In the genomic region with DNA sequence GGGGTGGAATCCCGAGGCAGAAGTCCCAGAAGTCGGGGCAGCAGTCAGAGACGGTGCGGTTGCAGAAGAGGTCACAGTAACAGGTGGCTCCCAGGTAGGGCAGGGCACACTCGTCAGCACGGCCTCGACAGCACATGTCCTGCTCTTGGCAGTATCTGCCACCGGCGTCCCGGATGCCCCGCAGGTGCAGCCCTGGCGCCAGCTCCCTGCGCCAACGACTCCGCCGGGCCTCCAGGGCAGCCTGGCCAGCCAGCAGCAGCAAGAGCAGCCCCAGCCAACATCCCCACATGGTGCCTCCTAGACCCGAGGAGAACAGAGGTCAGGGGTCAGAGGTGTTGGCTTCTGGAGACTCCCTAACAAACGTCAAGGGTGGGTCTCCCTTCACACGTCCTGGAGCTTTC, we compare ENCODE assay signal across 8 mouse cellular contexts. TPM values are rescaled to one million over a fixed set of nuclear protein-coding genes. Genes with fewer than 3 reads are reported as not detected.
DNase-seq lines count a peak whose midpoint lies in the region; ATAC-seq and TF ChIP-seq lines count a peak whose summit lies in the region.

No protein-coding gene starts in this region.

- peak overlapping the region; percentile 72 for H3K27ac ChIP-seq in forebrain, embryonic 10.5 days
- H3K27ac ChIP-seq in forebrain, embryonic 12.5 days: no peak overlapping the region
- H3K27ac ChIP-seq in ES-Bruce4 (ENCODE audit: insufficient read depth, low read length): no peak overlapping the region
- H3K27ac ChIP-seq in limb, embryonic 11.5 days (replicated peaks; ENCODE audit: low read depth, low read length): no peak overlapping the region

- TF ChIP-seq CTCF in ES-Bruce4 (IDR thresholded peaks at IDR 0.05; ENCODE audit: low read depth, low read length): no peak

- ATAC-seq in forebrain, embryonic 12.5 days (ENCODE audit: low FRiP score): no peak
- ATAC-seq in erythroid progenitor cell, adult 5-6 weeks (replicated peaks; ENCODE audit: low FRiP score, poor library complexity, severe bottlenecking): peak; percentile 20
- no peak for ATAC-seq in limb, embryonic 11.5 days (ENCODE audit: insufficient number of reproducible peaks, low FRiP score, low TSS enrichment, low read depth)

- H3K27me3 ChIP-seq in forebrain, embryonic 10.5 days (ENCODE audit: poor library complexity, severe bottlenecking): peaks cover 62% of the 10 kb centered on the region
- H3K27me3 ChIP-seq in forebrain, embryonic 12.5 days: peaks cover 48% of the 10 kb centered on the region
- H3K27me3 ChIP-seq in ES-Bruce4 (ENCODE audit: control insufficient read depth, insufficient read depth, low read length, poor library complexity, severe bottlenecking): no peaks in the 10 kb centered on the region
- peaks cover 6% of the 10 kb centered on the region for H3K27me3 ChIP-seq in limb, embryonic 11.5 days (ENCODE audit: control insufficient read depth, insufficient read depth, low read length)

- 39% methylated on average over 19 of the region's 19 CpGs for whole genome bisulfite sequencing in forebrain, embryonic 10.5 days
- WGBS in forebrain, embryonic 12.5 days: 56% methylated on average over 19 of the region's 19 CpGs
- 39% methylated on average over 19 of the region's 19 CpGs for WGBS in limb, embryonic 11.5 days

- DNase-seq in forebrain, embryonic 10.5 days (ENCODE audit: extremely low spot score, low spot score): no peak
- no peak for DNase-seq in limb, embryonic 11.5 days (ENCODE audit: low spot score)
- DNase-seq in T-cell, adult 2 months (ENCODE audit: low spot score): no peak
- DNase-seq in right cerebral cortex, postnatal 4 days: no peak
- no peak for DNase-seq in left cerebral cortex, adult 9 months (ENCODE audit: low spot score in 2 of 2)

- no peak for TF ChIP-seq POLR2A in ES-Bruce4 (IDR thresholded peaks at IDR 0.05; ENCODE audit: insufficient read depth, low read length)

- no peaks in the 10 kb centered on the region for H3K9me3 ChIP-seq in forebrain, embryonic 10.5 days
- H3K9me3 ChIP-seq in forebrain, embryonic 12.5 days: no peaks in the 10 kb centered on the region
- no peaks in the 10 kb centered on the region for H3K9me3 ChIP-seq in ES-Bruce4 (replicated peaks; ENCODE audit: control insufficient read depth, insufficient read depth, low read length, poor library complexity, severe bottlenecking)
- H3K9me3 ChIP-seq in limb, embryonic 11.5 days (ENCODE audit: control insufficient read depth, low read length): no peaks in the 10 kb centered on the region

- H3K4me2 ChIP-seq in forebrain, embryonic 12.5 days: no peak overlapping the region
- peak overlapping the region; percentile 49; the same call in 1 of the 2 replicates for H3K4me2 ChIP-seq in limb, embryonic 11.5 days (ENCODE audit: low read depth, severe bottlenecking)

- no peaks in the 10 kb centered on the region for H3K36me3 ChIP-seq in forebrain, embryonic 10.5 days (replicated peaks)
- no peaks in the 10 kb centered on the region for H3K36me3 ChIP-seq in forebrain, embryonic 12.5 days (replicated peaks)
- H3K36me3 ChIP-seq in ES-Bruce4 (ENCODE audit: control insufficient read depth, insufficient read depth, low read length, poor library complexity, severe bottlenecking): no peaks in the 10 kb centered on the region
- no peaks in the 10 kb centered on the region for H3K36me3 ChIP-seq in limb, embryonic 11.5 days (ENCODE audit: control insufficient read depth, insufficient read depth, low read length)

- no peak overlapping the region for H3K9ac ChIP-seq in forebrain, embryonic 12.5 days
- H3K9ac ChIP-seq in ES-Bruce4 (ENCODE audit: low read depth, poor library complexity, severe bottlenecking): no peak overlapping the region
- no peak overlapping the region for H3K9ac ChIP-seq in limb, embryonic 11.5 days (ENCODE audit: low read length)

- peak overlapping the region; percentile 45 for H3K4me3 ChIP-seq in forebrain, embryonic 10.5 days
- no peak overlapping the region for H3K4me3 ChIP-seq in forebrain, embryonic 12.5 days (replicated peaks)
- 0 out of 2 replicates have a peak overlapping the region, but pooled peaks have one; percentile 0 for H3K4me3 ChIP-seq in ES-Bruce4 (ENCODE audit: low read depth, low read length)
- H3K4me3 ChIP-seq in limb, embryonic 11.5 days (ENCODE audit: low read depth, low read length): no peak overlapping the region

- TF ChIP-seq EP300 in ES-Bruce4 (IDR thresholded peaks at IDR 0.05; ENCODE audit: insufficient read depth, low read depth, low read length): no peak

- H3K4me1 ChIP-seq in forebrain, embryonic 10.5 days: peaks cover 60% of the 10 kb centered on the region
- H3K4me1 ChIP-seq in forebrain, embryonic 12.5 days: peaks cover 18% of the 10 kb centered on the region
- peaks cover 11% of the 10 kb centered on the region for H3K4me1 ChIP-seq in ES-Bruce4 (ENCODE audit: control insufficient read depth, insufficient read depth, low read length)
- peaks cover 33% of the 10 kb centered on the region for H3K4me1 ChIP-seq in limb, embryonic 11.5 days (ENCODE audit: control insufficient read depth, insufficient read depth, low read length)

RNA-seq across cellular contexts. Expression of a gene that starts 1.0 kb away (rescaled TPM):
- polyA plus RNA-seq in forebrain, embryonic 10.5 days (2016; fragmentation: Nextera tagmentation; extraction: Ambion mirVana): 7.2 and 7.6 TPM in 2 replicates
- 4.1 and 4.6 TPM in 2 replicates for polyA plus RNA-seq in forebrain, embryonic 12.5 days (2016; fragmentation: Nextera tagmentation; extraction: Ambion mirVana)
- polyA plus RNA-seq in ES-Bruce4 (2011; ENCODE audit: insufficient read depth, insufficient read length, low read depth, missing spikeins): 35.2 and 35.4 TPM in 2 replicates
- 199 and 217 TPM in 2 replicates for total RNA-seq in erythroid progenitor cell, adult 5-6 weeks (2015; ENCODE audit: low replicate concordance)
- total RNA-seq in erythroid progenitor cell, adult 5-6 weeks (2017; ENCODE audit: low replicate concordance): 249 and 265 TPM in 2 replicates
- 6.3 and 6.9 TPM in 2 replicates for polyA plus RNA-seq in limb, embryonic 11.5 days (2014; fragmentation: Nextera tagmentation; extraction: Ambion mirVana)

RNA-seq across cellular contexts. Expression of a gene that starts 34.8 kb away (rescaled TPM):
- polyA plus RNA-seq in forebrain, embryonic 10.5 days (2016; fragmentation: Nextera tagmentation; extraction: Ambion mirVana): 0.32 and 0.36 TPM in 2 replicates
- 0.10 TPM in 1 of 2 replicates, not detected in the other for polyA plus RNA-seq in forebrain, embryonic 12.5 days (2016; fragmentation: Nextera tagmentation; extraction: Ambion mirVana)
- polyA plus RNA-seq in ES-Bruce4 (2011; ENCODE audit: insufficient read depth, insufficient read length, low read depth, missing spikeins): 0.82 and 0.91 TPM in 2 replicates
- not detected in 2 replicates for total RNA-seq in erythroid progenitor cell, adult 5-6 weeks (2015; ENCODE audit: low replicate concordance)
- not detected in 2 replicates for total RNA-seq in erythroid progenitor cell, adult 5-6 weeks (2017; ENCODE audit: low replicate concordance)
- not detected in 2 replicates for polyA plus RNA-seq in limb, embryonic 11.5 days (2014; fragmentation: Nextera tagmentation; extraction: Ambion mirVana)

RNA-seq across cellular contexts. Expression of a gene that starts 48.3 kb away (rescaled TPM):
- not detected in 2 replicates for polyA plus RNA-seq in forebrain, embryonic 10.5 days (2016; fragmentation: Nextera tagmentation; extraction: Ambion mirVana)
- not detected in 2 replicates for polyA plus RNA-seq in forebrain, embryonic 12.5 days (2016; fragmentation: Nextera tagmentation; extraction: Ambion mirVana)
- not detected in 2 replicates for polyA plus RNA-seq in ES-Bruce4 (2011; ENCODE audit: insufficient read depth, insufficient read length, low read depth, missing spikeins)
- total RNA-seq in erythroid progenitor cell, adult 5-6 weeks (2015; ENCODE audit: low replicate concordance): not detected in 2 replicates
- total RNA-seq in erythroid progenitor cell, adult 5-6 weeks (2017; ENCODE audit: low replicate concordance): not detected in 2 replicates
- not detected in 2 replicates for polyA plus RNA-seq in limb, embryonic 11.5 days (2014; fragmentation: Nextera tagmentation; extraction: Ambion mirVana)

Comparison
In these comparisons a context has a peak if more than half of its experiments do, and no peak if none do; other contexts are left out.
1. H3K4me3 ChIP-seq: peak in forebrain, embryonic 10.5 days (single experiment) and ES-Bruce4 (single experiment); none in forebrain, embryonic 12.5 days (single experiment) and limb, embryonic 11.5 days (single experiment).